14 mouse cellular contexts compared by ENCODE assay signal in genomic region chr17:31432878-31433281, GRCm38 (mm10). TPM values are rescaled to one million over a fixed set of nuclear protein-coding genes. Genes with fewer than 3 reads are reported as not detected.
A peak's percentile ranks its signal among the peaks of the same experiment; 100 is the strongest.
DNase-seq lines count a peak whose midpoint lies in the region; ATAC-seq lines count a peak whose summit lies in the region.
"Had no signal": no experiment of that assay in that cellular context is flagged by ENCODE, and none has a peak within 500 bp of the region (broad histone marks: within the 10 kb centered on the region; RNA-seq: fewer than 3 reads in every experiment).

No protein-coding gene starts in this region.

- H3K36me3 ChIP-seq in kidney, embryonic 16.5 days (ENCODE audit: insufficient read depth, low read length), result peaks cover 3% of the 10 kb centered on the region
- peaks cover 13% of the 10 kb centered on the region for H3K36me3 ChIP-seq in neural tube, embryonic 15.5 days

- H3K27ac ChIP-seq in kidney, embryonic 16.5 days (ENCODE audit: low read length), result peak overlapping the region; percentile 83
- H3K27ac ChIP-seq in neural tube, embryonic 15.5 days (replicated peaks), result no peak overlapping the region
- H3K27ac ChIP-seq: heart, embryonic 10.5 days; midbrain, embryonic 15.5 days had no signal

- DNase-seq in kidney, adult 18-20 months, result no peak
- peak; percentile 43 for DNase-seq in embryo, embryonic 11.5 days (ENCODE audit: low read depth, low spot score)
- peak; percentile 38 to 61 for DNase-seq in kidney, postnatal 25 days
- DNase-seq in layer of hippocampus, postnatal 14 days (ENCODE audit: low spot score in 2 of 2), result no peak
- DNase-seq in gastrocnemius, postnatal 36 days, result no peak
- DNase-seq: left cerebral cortex, postnatal 4 days had no signal

- intact Hi-C loops in gastrocnemius, postnatal 36 days (cut with DNase I), result no loop called here

- WGBS in kidney, embryonic 16.5 days, result 3% methylated on average over 5 of the region's 5 CpGs
- 11% methylated on average over 5 of the region's 5 CpGs for WGBS in neural tube, embryonic 15.5 days

- peak overlapping the region; percentile 57 for H3K4me2 ChIP-seq in kidney, embryonic 16.5 days (replicated peaks; ENCODE audit: low read depth, low read length)
- peak overlapping the region; percentile 41 for H3K4me2 ChIP-seq in neural tube, embryonic 15.5 days
- H3K4me2 ChIP-seq: midbrain, embryonic 15.5 days had no signal

- H3K9ac ChIP-seq in kidney, embryonic 16.5 days (replicated peaks; ENCODE audit: low read length), result peak overlapping the region; percentile 53
- H3K9ac ChIP-seq in neural tube, embryonic 15.5 days (replicated peaks), result no peak overlapping the region
- H3K9ac ChIP-seq: midbrain, embryonic 15.5 days had no signal

- ATAC-seq in kidney, embryonic 16.5 days (ENCODE audit: low FRiP score, low TSS enrichment), result peak; percentile 69
- no peak for ATAC-seq in neural tube, embryonic 15.5 days (ENCODE audit: low FRiP score)
- ATAC-seq in frontal cortex, adult (ENCODE audit: low TSS enrichment), result no peak
- ATAC-seq: CD4-positive, CD25-positive, alpha-beta regulatory T cell, adult 4 months; forebrain, embryonic 14.5 days; hindbrain, embryonic 16.5 days; midbrain, embryonic 15.5 days had no signal

- H3K9me3 ChIP-seq in kidney, embryonic 16.5 days (ENCODE audit: low read length), result peaks cover 8% of the 10 kb centered on the region
- H3K9me3 ChIP-seq in neural tube, embryonic 15.5 days (replicated peaks), result no peaks in the 10 kb centered on the region
- H3K9me3 ChIP-seq: heart, embryonic 10.5 days; midbrain, embryonic 15.5 days had no signal

- H3K4me3 ChIP-seq in kidney, embryonic 16.5 days (ENCODE audit: low read length), result peak overlapping the region; percentile 40
- no peak overlapping the region for H3K4me3 ChIP-seq in neural tube, embryonic 15.5 days (replicated peaks)
- H3K4me3 ChIP-seq: heart, embryonic 10.5 days; midbrain, embryonic 15.5 days had no signal

- H3K27me3 ChIP-seq in kidney, embryonic 16.5 days (ENCODE audit: insufficient read depth, low read length), result no peaks in the 10 kb centered on the region
- H3K27me3 ChIP-seq in neural tube, embryonic 15.5 days (replicated peaks), result no peaks in the 10 kb centered on the region
- H3K27me3 ChIP-seq: midbrain, embryonic 15.5 days had no signal

- H3K4me1 ChIP-seq in kidney, embryonic 16.5 days (ENCODE audit: insufficient read depth, low read length), result peaks cover 53% of the 10 kb centered on the region
- peaks cover 35% of the 10 kb centered on the region for H3K4me1 ChIP-seq in neural tube, embryonic 15.5 days

RNA-seq across cellular contexts. Expression of gene Pde9a, which starts 46.9 kb away (rescaled TPM):
- 34.9 and 36.5 TPM in 2 replicates for polyA plus RNA-seq in kidney, embryonic 16.5 days (2015; fragmentation: Nextera tagmentation; extraction: Ambion mirVana)
- 24.9 and 25.8 TPM in 2 replicates for polyA plus RNA-seq in neural tube, embryonic 15.5 days (2015; fragmentation: Nextera tagmentation; extraction: Ambion mirVana)
- 10 to 100 TPM; 25.9 to 28.3 TPM for total RNA-seq in layer of hippocampus, postnatal 14 days (2021)
- total RNA-seq in gastrocnemius, postnatal 36 days (2021), result 1 to 10 TPM; 1.5 to 2.5 TPM
- polyA plus RNA-seq: CD4-positive, CD25-positive, alpha-beta regulatory T cell, adult 4 months had no signal

Comparison
In these comparisons a context has a peak if more than half of its experiments do, and no peak if none do; other contexts are left out.
1. DNase-seq: peak in embryo, embryonic 11.5 days (single experiment) and kidney, postnatal 25 days (2 of 2); none in kidney, adult 18-20 months (single experiment), layer of hippocampus, postnatal 14 days (0 of 2) and gastrocnemius, postnatal 36 days (0 of 2).
2. RNA of gene Pde9a, which starts 46.9 kb away (total RNA-seq): 25.9 to 28.3 TPM in layer of hippocampus, postnatal 14 days; 1.5 to 2.5 TPM in gastrocnemius, postnatal 36 days; every median in the first group is over 4 times any median in the second.